Mouse (Mus musculus) stomach, embryonic 14.5 days (tissue): Measurements from ENCODE around the gene Plekhf1. TPM values are rescaled to one million over a fixed set of nuclear protein-coding genes. Genes with fewer than 3 reads are reported as not detected.
A peak's percentile ranks its signal among the peaks of the same experiment; 100 is the strongest.

Source experiments
- ATAC-seq: fragments of 200-750 bp; cut with Nextera tagmentation; 2 replicates; pipeline ENCODE4 v1.8.0; 2017; ENCODE audit warnings: low read depth, moderate TSS enrichment; ENCODE audit not compliant: insufficient number of reproducible peaks, insufficient read depth, low FRiP score
- H3K27ac ChIP-seq: fragments of 300-500 bp; sonication (generic); 2 replicates; pipeline ENCODE4 v1.5.1; 2014; ENCODE audit warnings: mild to moderate bottlenecking, low read length, moderate library complexity, mixed read lengths
- H3K27me3 ChIP-seq: fragments of 300-500 bp; sonication (generic); 2 replicates; pipeline ENCODE4 v1.6.1; 2014; ENCODE audit warnings: low read length, control low read depth, mixed read lengths; ENCODE audit not compliant: control insufficient read depth, insufficient read depth
- H3K36me3 ChIP-seq: fragments of 300-500 bp; sonication (generic); 2 replicates; pipeline ENCODE4 v1.6.1; 2014; ENCODE audit warnings: mild to moderate bottlenecking, control low read depth, low read length, moderate library complexity, mixed read lengths; ENCODE audit not compliant: control insufficient read depth, insufficient read depth
- H3K4me1 ChIP-seq: fragments of 300-500 bp; sonication (generic); 2 replicates; pipeline ENCODE4 v1.6.1; 2014; ENCODE audit warnings: low read length, control low read depth, mixed read lengths; ENCODE audit not compliant: control insufficient read depth, insufficient read depth
- H3K4me2 ChIP-seq: fragments of 300-500 bp; sonication (generic); replicated peaks from 2 replicates; pipeline ENCODE4 v1.6.1; 2014; ENCODE audit warnings: low read depth, low read length, control low read depth
- H3K4me3 ChIP-seq: fragments of 300-500 bp; sonication (generic); 2 replicates; pipeline ENCODE4 v1.5.1; 2014; ENCODE audit warnings: low read depth, low read length, control low read depth
- H3K9ac ChIP-seq: fragments of 300-500 bp; sonication (generic); replicated peaks from 2 replicates; pipeline ENCODE4 v1.6.1; 2014; ENCODE audit warnings: low read depth, mild to moderate bottlenecking, control low read depth, low read length, moderate library complexity, mixed read lengths
- H3K9me3 ChIP-seq: fragments of 300-500 bp; sonication (generic); 2 replicates; pipeline ENCODE4 v1.6.1; 2016; ENCODE audit warnings: low read depth, low read length, control low read depth; ENCODE audit not compliant: control insufficient read depth
- WGBS: fragments of 180-500 bp; shearing (Covaris S2); extraction: QIAGEN DNeasy Blood & Tissue Kit; methylation state at CpG from one replicate; pipeline ENCODE4 v1.1.7; 2014; 5-methylcytosine and 5-hydroxymethylcytosine counted together
- polyA plus RNA-seq: library from polyadenylated mRNA; unstranded; fragments of >200 nt; fragmentation: Nextera tagmentation; extraction: Ambion mirVana; gene quantifications from 2 replicates; pipeline ENCODE4 v1.2.1, GENCODE M21; 2014

The Plekhf1 gene
- polyA plus RNA-seq, 1 experiment from 2014 or later: 2.8 TPM

- ATAC-seq: no peak
- Histone ChIP-seq H3K27ac (no peak overlapping the region), H3K4me1 (peaks cover 14% of the 10 kb centered on the region), H3K4me3 (no peak overlapping the region), H3K27me3 (no peaks in the 10 kb centered on the region), H3K9me3 (no peaks in the 10 kb centered on the region), H3K9ac (no peak overlapping the region), H3K36me3 (no peaks in the 10 kb centered on the region), H3K4me2 (no peak overlapping the region)
- 74% methylated on average over 3 of the region's 3 CpGs for WGBS
These were observed 47.9 kb downstream of the Plekhf1 start for GRCm38 (mm10) chr7:38179896-38180295.

GRCm38 (mm10) chr7:38176056-38176455 lies 51.8 kb downstream of the Plekhf1 start:
- H3K27me3 ChIP-seq: no peaks in the 10 kb centered on the region
- no peaks in the 10 kb centered on the region for H3K9me3 ChIP-seq
- ATAC-seq: no peak
- H3K27ac ChIP-seq: no peak overlapping the region
- 67% methylated on average over 3 of the region's 3 CpGs for WGBS
- H3K36me3 ChIP-seq: no peaks in the 10 kb centered on the region
- H3K4me3 ChIP-seq: no peak overlapping the region
- H3K4me2 ChIP-seq: no peak overlapping the region
- no peak overlapping the region for H3K9ac ChIP-seq
- H3K4me1 ChIP-seq: 0 out of 2 replicates have a peak, but pooled peaks cover 6% of the 10 kb centered on the region

- Histone ChIP-seq H3K36me3 (no peaks in the 10 kb centered on the region), H3K27ac (no peak overlapping the region), H3K9me3 (no peaks in the 10 kb centered on the region), H3K9ac (0 out of 2 replicates have a peak overlapping the region, but pooled peaks have one; percentile 15), H3K4me3 (peak overlapping the region; percentile 25), H3K4me2 (peak overlapping the region; percentile 55), H3K27me3 (no peaks in the 10 kb centered on the region), H3K4me1 (0 out of 2 replicates have a peak, but pooled peaks cover 6% of the 10 kb centered on the region)
- ATAC-seq: peak; percentile 33; the same call in 1 of the 2 replicates
- WGBS: 19% methylated on average over 31 of the region's 31 CpGs
These were observed 53.3 kb downstream of the Plekhf1 start for GRCm38 (mm10) chr7:38174321-38175148.

- Histone ChIP-seq H3K4me2 (peak overlapping the region; percentile 55), H3K9me3 (no peaks in the 10 kb centered on the region), H3K27ac (no peak overlapping the region), H3K4me3 (peak overlapping the region; percentile 25), H3K9ac (no peak overlapping the region), H3K36me3 (no peaks in the 10 kb centered on the region), H3K27me3 (no peaks in the 10 kb centered on the region), H3K4me1 (0 out of 2 replicates have a peak, but pooled peaks cover 6% of the 10 kb centered on the region)
- 21% methylated on average over 14 of the region's 14 CpGs for WGBS
- no peak for ATAC-seq
These were observed 53.9 kb downstream of the Plekhf1 start for GRCm38 (mm10) chr7:38173871-38174270.

- no peak overlapping the region for H3K4me3 ChIP-seq
These were observed 60.1 kb downstream of the Plekhf1 start for GRCm38 (mm10) chr7:38167724-38168141.

More at GRCm38 (mm10) chr7:38167724-38168141, 60.1 kb downstream of the Plekhf1 start:
- peaks cover 4% of the 10 kb centered on the region; the same call in 1 of the 2 replicates for H3K4me1 ChIP-seq
- H3K9me3 ChIP-seq: no peaks in the 10 kb centered on the region
- no peaks in the 10 kb centered on the region for H3K36me3 ChIP-seq
- WGBS: 16% methylated on average over 11 of the region's 11 CpGs
- H3K9ac ChIP-seq: no peak overlapping the region
- peak overlapping the region; percentile 38 for H3K4me2 ChIP-seq
- no peak for ATAC-seq
- H3K27me3 ChIP-seq: no peaks in the 10 kb centered on the region
- H3K27ac ChIP-seq: no peak overlapping the region

Other genes with a start within 250 kb of the Plekhf1 start
- 42.0 and 45.2 TPM in 2 replicates for gene Uri1, start 204.5 kb downstream of the Plekhf1 start, polyA plus RNA-seq
- gene Ccne1, start 120.5 kb downstream of the Plekhf1 start, polyA plus RNA-seq: 70.3 and 74.8 TPM in 2 replicates
- gene 1600014C10Rik, start 44.8 kb downstream of the Plekhf1 start, polyA plus RNA-seq: 14.7 and 14.9 TPM in 2 replicates
- gene Pop4, start 43.4 kb upstream of the Plekhf1 start, polyA plus RNA-seq: 56.1 and 61.7 TPM in 2 replicates